Mouse (Mus musculus): ENCODE results near the gene Gramd4.

DNA sequence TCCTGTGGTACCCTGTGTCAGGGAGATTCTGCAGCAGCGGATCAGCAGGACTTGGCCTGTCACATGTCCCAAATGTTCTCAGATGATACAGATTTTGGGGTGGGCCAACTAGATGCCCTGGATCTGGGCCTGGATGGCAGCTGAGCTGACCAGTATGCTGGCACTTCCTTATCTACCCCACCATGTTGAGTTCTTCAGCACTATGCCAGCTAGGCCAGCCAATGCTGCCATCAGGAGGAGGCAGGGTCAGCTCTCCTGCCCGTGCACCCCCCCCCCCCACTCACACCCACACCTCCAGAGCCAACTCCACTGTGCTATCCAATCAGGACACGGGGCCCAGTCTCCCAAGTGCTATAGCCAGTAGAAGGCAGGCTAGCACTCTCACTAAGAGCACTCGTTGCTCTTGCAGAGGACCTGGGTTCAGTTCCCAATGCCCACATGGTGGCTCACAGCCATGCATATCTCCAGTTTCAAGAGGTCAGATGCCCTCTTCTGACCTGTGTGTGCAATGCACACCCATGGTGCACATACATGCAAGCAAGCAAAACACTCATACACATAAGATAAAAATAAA lies 7.2 kb upstream of the Gramd4 start:
- TF ChIP-seq CTCF (IDR thresholded peaks at IDR 0.05; ENCODE audit: extremely low read depth, insufficient read length, insufficient replicate concordance, low read depth, low read length), result no peak
- no peak for TF ChIP-seq POLR2A (IDR thresholded peaks at IDR 0.05; ENCODE audit: low read depth, low read length)

All from small intestine, adult 2 months (tissue).